Mouse (Mus musculus): Measurements from ENCODE around the gene Snorc. TPM values are rescaled to one million over a fixed set of nuclear protein-coding genes. Genes with fewer than 3 reads are reported as not detected.
A peak's percentile ranks its signal among the peaks of the same experiment; 100 is the strongest.
"Not testable (repeated sequence)": the region's sequence is repeated elsewhere in the genome, so short reads cannot be mapped to it uniquely, and the experiment has no call there.

Gene Snorc
- not detected for total RNA-seq (2021)
- long read RNA-seq, experiment 1 = 0 reads
- long read RNA-seq, experiment 2 = 0 reads

GRCm38 (mm10) chr1:87469971-87470370, at the start of gene Snorc:
Gene Snorc (plus strand): TSS chr1:87470271.
- DNase-seq = not testable (repeated sequence)

GRCm38 (mm10) chr1:87435125-87435524, 34.9 kb upstream of the Snorc start:
- no peak for DNase-seq

- DNase-seq = no peak
Measured at GRCm38 (mm10) chr1:87436583-87436982, 33.5 kb upstream of the Snorc start.

- DNase-seq = peak; percentile 56 to 71
Measured at GRCm38 (mm10) chr1:87447183-87448104, 22.6 kb upstream of the Snorc start.

- DNase-seq = no peak
Measured at GRCm38 (mm10) chr1:87449432-87449831, 20.6 kb upstream of the Snorc start.

- no peak for DNase-seq
Measured at GRCm38 (mm10) chr1:87456425-87456824, 13.6 kb upstream of the Snorc start.

- DNase-seq = no peak
Measured at GRCm38 (mm10) chr1:87458045-87458444, 12.0 kb upstream of the Snorc start.

GRCm38 (mm10) chr1:87459856-87460255, 10.2 kb upstream of the Snorc start:
- not testable (repeated sequence) for DNase-seq

GRCm38 (mm10) chr1:87467469-87467868, 2.6 kb upstream of the Snorc start:
- no peak for DNase-seq

GRCm38 (mm10) chr1:87468321-87468720, 1.8 kb upstream of the Snorc start:
- DNase-seq = no peak

GRCm38 (mm10) chr1:87471914-87472313, 1.8 kb downstream of the Snorc start:
- no peak for DNase-seq

- DNase-seq = peak in 1 of 2 experiments; percentile 16
Measured at GRCm38 (mm10) chr1:87472576-87472975, 2.5 kb downstream of the Snorc start.

- no peak for DNase-seq
Measured at GRCm38 (mm10) chr1:87475076-87475895, 5.2 kb downstream of the Snorc start.

GRCm38 (mm10) chr1:87482546-87482945, 12.5 kb downstream of the Snorc start:
- no peak for DNase-seq

- DNase-seq = no peak
Measured at GRCm38 (mm10) chr1:87486386-87486785, 16.3 kb downstream of the Snorc start.

GRCm38 (mm10) chr1:87492285-87492684, 22.2 kb downstream of the Snorc start:
- no peak for DNase-seq

GRCm38 (mm10) chr1:87493542-87493941, 23.5 kb downstream of the Snorc start:
- DNase-seq = no peak

- DNase-seq = no peak
Measured at GRCm38 (mm10) chr1:87505524-87505923, 35.5 kb downstream of the Snorc start.

- no peak for DNase-seq
Measured at GRCm38 (mm10) chr1:87507857-87508256, 37.8 kb downstream of the Snorc start.

- no peak for DNase-seq
Measured at GRCm38 (mm10) chr1:87508591-87509560, 38.8 kb downstream of the Snorc start.

GRCm38 (mm10) chr1:87509561-87510165, 39.6 kb downstream of the Snorc start, which contains the start of gene Neu2:
Gene Neu2 (plus strand): TSS chr1:87509889.
- peak; percentile 27 to 32 for DNase-seq
